In genomic region chr5:64584308-64584707, GRCm38 (mm10) we compare ENCODE assay signal across 24 mouse cellular contexts.
"Had no signal": no experiment of that assay in that cellular context is flagged by ENCODE, and none has a peak within 500 bp of the region (broad histone marks: within the 10 kb centered on the region; RNA-seq: fewer than 3 reads in every experiment).

No protein-coding gene starts in this region.

- DNase-seq: kidney, adult 11 months; kidney, adult 8-10 months; kidney, postnatal 10 days; kidney, postnatal 36 days; left cerebral cortex, postnatal 4 days; lung, adult 18-20 months; lung, postnatal 10 days; lung, postnatal 36 days; midbrain, embryonic 14.5 days; right cerebral cortex, adult 18-20 months; right cerebral cortex, postnatal 14 days; right cerebral cortex, postnatal 4 days; thymus, adult 2 months; thymus, postnatal 14 days; thymus, postnatal 4 days had no signal

- H3K4me3 ChIP-seq: kidney, embryonic 15.5 days; limb, embryonic 12.5 days; limb, embryonic 15.5 days; lung, embryonic 15.5 days; megakaryocyte, embryonic 14.5 days; midbrain, embryonic 10.5 days; neural tube, embryonic 12.5 days; neural tube, embryonic 15.5 days had no signal

- H3K27ac ChIP-seq: kidney, embryonic 15.5 days; limb, embryonic 12.5 days; limb, embryonic 15.5 days; lung, embryonic 15.5 days; midbrain, embryonic 10.5 days; neural tube, embryonic 12.5 days; neural tube, embryonic 15.5 days; stomach, postnatal 0 days had no signal

- H3K9ac ChIP-seq: kidney, embryonic 15.5 days; limb, embryonic 12.5 days; limb, embryonic 15.5 days; lung, embryonic 15.5 days; neural tube, embryonic 12.5 days; neural tube, embryonic 15.5 days had no signal

- H3K4me2 ChIP-seq: kidney, embryonic 15.5 days; limb, embryonic 12.5 days; limb, embryonic 15.5 days; lung, embryonic 15.5 days; neural tube, embryonic 12.5 days; neural tube, embryonic 15.5 days had no signal

- H3K9me3 ChIP-seq: limb, embryonic 12.5 days; limb, embryonic 15.5 days; lung, embryonic 15.5 days; midbrain, embryonic 10.5 days; neural tube, embryonic 12.5 days; neural tube, embryonic 15.5 days had no signal

- H3K36me3 ChIP-seq: kidney, embryonic 15.5 days; limb, embryonic 12.5 days; limb, embryonic 15.5 days; lung, embryonic 15.5 days; midbrain, embryonic 10.5 days; neural tube, embryonic 12.5 days; neural tube, embryonic 15.5 days had no signal

- H3K27me3 ChIP-seq: kidney, embryonic 15.5 days; limb, embryonic 12.5 days; lung, embryonic 15.5 days; neural tube, embryonic 12.5 days; neural tube, embryonic 15.5 days had no signal
